Mouse (Mus musculus): Measurements from ENCODE around the gene 2010111I01Rik.

- TF ChIP-seq CTCF (IDR thresholded peaks at IDR 0.05; ENCODE audit: control insufficient read depth, insufficient read depth, low read length) (no peak), POLR2A (IDR thresholded peaks at IDR 0.05; ENCODE audit: borderline replicate concordance, control insufficient read depth, low read depth, low read length) (no peak)
Observed at GRCm38 (mm10) chr13:63187145-63188143, 222.8 kb downstream of the 2010111I01Rik start.
